Mouse (Mus musculus): ENCODE data around the gene Zkscan6.

GRCm38 (mm10) chr11:65779066-65779465 lies 27.9 kb upstream of the Zkscan6 start:
- no peak for TF ChIP-seq GATA1 (IDR thresholded peaks at IDR 0.05; ENCODE audit: borderline replicate concordance, low read length)
- no peak for TF ChIP-seq FLI1 (IDR thresholded peaks at IDR 0.05; ENCODE audit: low read length)
